Mouse (Mus musculus) midbrain, embryonic 11.5 days (tissue): Measurements from ENCODE around the gene Rptor. TPM values are rescaled to one million over a fixed set of nuclear protein-coding genes. Genes with fewer than 3 reads are reported as not detected.

Source experiments
- ATAC-seq: fragments of 200-750 bp; cut with Nextera tagmentation; 2 replicates; pipeline ENCODE4 v1.8.0; 2017; ENCODE audit warnings: moderate TSS enrichment, moderate library complexity; ENCODE audit not compliant: low FRiP score
- DNase-seq: peaks from one replicate; pipeline ENCODE4 v3.0.0; 2015; ENCODE audit warnings: low spot score; ENCODE audit errors: missing footprints
- H3K27ac ChIP-seq: fragments of 300-500 bp; sonication (generic); 2 replicates; pipeline ENCODE4 v1.5.1; 2014; ENCODE audit warnings: low read depth, low read length
- H3K27me3 ChIP-seq: fragments of 300-500 bp; sonication (generic); 2 replicates; pipeline ENCODE4 v1.6.1; 2014; ENCODE audit warnings: mild to moderate bottlenecking, low read length, moderate library complexity, mixed read lengths; ENCODE audit not compliant: control insufficient read depth, insufficient read depth
- H3K36me3 ChIP-seq: fragments of 300-500 bp; sonication (generic); 2 replicates; pipeline ENCODE4 v1.6.1; 2014; ENCODE audit warnings: mild to moderate bottlenecking, low read length, moderate library complexity, mixed read lengths; ENCODE audit not compliant: control insufficient read depth, insufficient read depth
- H3K4me1 ChIP-seq: fragments of 300-500 bp; sonication (generic); 2 replicates; pipeline ENCODE4 v1.6.1; 2014; ENCODE audit warnings: low read length; ENCODE audit not compliant: control insufficient read depth, insufficient read depth
- H3K4me2 ChIP-seq: fragments of 300-500 bp; sonication (generic); 2 replicates; pipeline ENCODE4 v1.6.1; 2014; ENCODE audit warnings: mild to moderate bottlenecking, moderate library complexity
- H3K4me3 ChIP-seq: fragments of 300-500 bp; sonication (generic); 2 replicates; pipeline ENCODE4 v1.5.1; 2014; ENCODE audit warnings: low read depth, low read length
- H3K9ac ChIP-seq: fragments of 300-500 bp; sonication (generic); 2 replicates; pipeline ENCODE4 v1.6.1; 2014; ENCODE audit warnings: low read length
- H3K9me3 ChIP-seq: fragments of 300-500 bp; sonication (generic); 2 replicates; pipeline ENCODE4 v1.6.1; 2016; ENCODE audit warnings: low read length; ENCODE audit not compliant: control insufficient read depth
- WGBS: fragments of 180-500 bp; shearing (Covaris S2); extraction: QIAGEN DNeasy Blood & Tissue Kit; methylation state at CpG from one replicate; pipeline ENCODE4 v1.1.7; 2014; 5-methylcytosine and 5-hydroxymethylcytosine counted together
- polyA plus RNA-seq: library from polyadenylated mRNA; unstranded; fragments of >200 nt; fragmentation: Nextera tagmentation; extraction: Ambion mirVana; gene quantifications from 2 replicates; pipeline ENCODE4 v1.2.1, GENCODE M21; 2014

Gene Rptor
- polyA plus RNA-seq, 1 experiment from 2014 or later, result 11.1 TPM

- Histone ChIP-seq H3K9me3 (no peaks in the 10 kb centered on the region), H3K9ac (no peak overlapping the region), H3K27ac (no peak overlapping the region), H3K4me1 (no peaks in the 10 kb centered on the region), H3K27me3 (no peaks in the 10 kb centered on the region), H3K4me2 (no peak overlapping the region), H3K4me3 (no peak overlapping the region), H3K36me3 (no peaks in the 10 kb centered on the region)
- DNase-seq, result peak; percentile 91
- 57% methylated on average over 5 of the region's 5 CpGs for WGBS
- ATAC-seq, result no peak
These were observed 16.1 kb downstream of the Rptor start for GRCm38 (mm10) chr11:119618763-119619162.

GRCm38 (mm10) chr11:119621266-119621665, 18.6 kb downstream of the Rptor start:
- Histone ChIP-seq H3K9me3 (no peaks in the 10 kb centered on the region), H3K4me1 (no peaks in the 10 kb centered on the region), H3K36me3 (no peaks in the 10 kb centered on the region), H3K4me3 (no peak overlapping the region), H3K27me3 (no peaks in the 10 kb centered on the region), H3K27ac (no peak overlapping the region), H3K9ac (no peak overlapping the region), H3K4me2 (no peak overlapping the region)
- no peak for DNase-seq
- ATAC-seq, result no peak
- 76% methylated on average over 3 of the region's 3 CpGs for WGBS

GRCm38 (mm10) chr11:119623800-119624199, 21.1 kb downstream of the Rptor start:
- Histone ChIP-seq H3K4me1 (no peaks in the 10 kb centered on the region), H3K27ac (no peak overlapping the region), H3K36me3 (no peaks in the 10 kb centered on the region), H3K9me3 (no peaks in the 10 kb centered on the region), H3K27me3 (no peaks in the 10 kb centered on the region), H3K4me2 (no peak overlapping the region), H3K4me3 (no peak overlapping the region), H3K9ac (no peak overlapping the region)
- ATAC-seq, result no peak
- no peak for DNase-seq
- 86% methylated on average over 8 of the region's 8 CpGs for WGBS

GRCm38 (mm10) chr11:119624401-119624800, 21.7 kb downstream of the Rptor start:
- no peak overlapping the region for H3K27ac ChIP-seq
- no peaks in the 10 kb centered on the region for H3K36me3 ChIP-seq
- ATAC-seq, result no peak
- no peaks in the 10 kb centered on the region for H3K4me1 ChIP-seq
- H3K4me3 ChIP-seq, result no peak overlapping the region
- H3K9me3 ChIP-seq, result no peaks in the 10 kb centered on the region
- no peak overlapping the region for H3K9ac ChIP-seq
- no peak overlapping the region for H3K4me2 ChIP-seq
- no peak for DNase-seq
- no peaks in the 10 kb centered on the region for H3K27me3 ChIP-seq
- 81% methylated on average over 4 of the region's 4 CpGs for WGBS

- WGBS, result 75% methylated on average over 3 of the region's 3 CpGs
- DNase-seq (no peak), ATAC-seq (no peak)
- Histone ChIP-seq H3K4me2 (no peak overlapping the region), H3K4me3 (no peak overlapping the region), H3K4me1 (no peaks in the 10 kb centered on the region), H3K27me3 (no peaks in the 10 kb centered on the region), H3K27ac (no peak overlapping the region), H3K9me3 (no peaks in the 10 kb centered on the region), H3K36me3 (no peaks in the 10 kb centered on the region), H3K9ac (no peak overlapping the region)
These were observed 22.2 kb downstream of the Rptor start for GRCm38 (mm10) chr11:119624955-119625354.

GRCm38 (mm10) chr11:119625476-119625875, 22.8 kb downstream of the Rptor start:
- Histone ChIP-seq H3K27me3 (no peaks in the 10 kb centered on the region), H3K9me3 (no peaks in the 10 kb centered on the region), H3K27ac (no peak overlapping the region), H3K4me3 (no peak overlapping the region), H3K4me1 (no peaks in the 10 kb centered on the region), H3K36me3 (no peaks in the 10 kb centered on the region), H3K9ac (no peak overlapping the region), H3K4me2 (no peak overlapping the region)
- DNase-seq, result peak; percentile 33
- no peak for ATAC-seq
- 81% methylated on average over 6 of the region's 6 CpGs for WGBS

- no peaks in the 10 kb centered on the region for H3K4me1 ChIP-seq
- no peaks in the 10 kb centered on the region for H3K36me3 ChIP-seq
- no peak overlapping the region for H3K27ac ChIP-seq
- ATAC-seq (no peak), DNase-seq (peak; percentile 66)
- no peak overlapping the region for H3K4me2 ChIP-seq
- no peak overlapping the region for H3K9ac ChIP-seq
- H3K9me3 ChIP-seq, result no peaks in the 10 kb centered on the region
- WGBS, result 92% methylated on average over 6 of the region's 6 CpGs
- no peak overlapping the region for H3K4me3 ChIP-seq
- no peaks in the 10 kb centered on the region for H3K27me3 ChIP-seq
These were observed 23.2 kb downstream of the Rptor start for GRCm38 (mm10) chr11:119625943-119626342.

- no peaks in the 10 kb centered on the region for H3K9me3 ChIP-seq
- 60% methylated on average over 3 of the region's 3 CpGs for WGBS
These were observed 24.5 kb downstream of the Rptor start for GRCm38 (mm10) chr11:119627243-119627642.

GRCm38 (mm10) chr11:119629072-119629471, 26.4 kb downstream of the Rptor start:
- no peak overlapping the region for H3K9ac ChIP-seq
- no peaks in the 10 kb centered on the region for H3K4me1 ChIP-seq
- no peak overlapping the region for H3K4me2 ChIP-seq
- ATAC-seq, result no peak
- H3K9me3 ChIP-seq, result no peaks in the 10 kb centered on the region
- 88% methylated on average over 3 of the region's 3 CpGs for WGBS
- H3K36me3 ChIP-seq, result no peaks in the 10 kb centered on the region
- no peaks in the 10 kb centered on the region for H3K27me3 ChIP-seq
- DNase-seq, result no peak
- H3K4me3 ChIP-seq, result no peak overlapping the region
- no peak overlapping the region for H3K27ac ChIP-seq

More at GRCm38 (mm10) chr11:119627243-119627642, 24.5 kb downstream of the Rptor start:
- Histone ChIP-seq H3K4me3 (no peak overlapping the region), H3K4me1 (no peaks in the 10 kb centered on the region), H3K27ac (no peak overlapping the region), H3K36me3 (no peaks in the 10 kb centered on the region), H3K4me2 (no peak overlapping the region), H3K27me3 (no peaks in the 10 kb centered on the region), H3K9ac (no peak overlapping the region)
- ATAC-seq (no peak), DNase-seq (peak; percentile 80)

- no peak overlapping the region for H3K9ac ChIP-seq
- no peak overlapping the region for H3K4me2 ChIP-seq
- DNase-seq (no peak), ATAC-seq (no peak)
- 84% methylated on average over 5 of the region's 5 CpGs for WGBS
- no peaks in the 10 kb centered on the region for H3K36me3 ChIP-seq
- no peak overlapping the region for H3K4me3 ChIP-seq
- H3K27me3 ChIP-seq, result no peaks in the 10 kb centered on the region
- no peak overlapping the region for H3K27ac ChIP-seq
- no peaks in the 10 kb centered on the region for H3K4me1 ChIP-seq
- H3K9me3 ChIP-seq, result no peaks in the 10 kb centered on the region
These were observed 27.6 kb downstream of the Rptor start for GRCm38 (mm10) chr11:119630329-119630728.
